Mouse (Mus musculus) cerebellum, adult 11 months (tissue): ENCODE results near the gene Tubgcp5.

Experiments
- DNase-seq: peaks from one replicate; pipeline ENCODE4 v3.0.0; 2022

The Tubgcp5 gene

GRCm38 (mm10) chr7:55855597-55855996, 61.6 kb downstream of the Tubgcp5 start:
- DNase-seq: no peak

- DNase-seq: no peak
Measured at GRCm38 (mm10) chr7:55856741-55857140, 62.8 kb downstream of the Tubgcp5 start.

GRCm38 (mm10) chr7:55857729-55858128, 63.8 kb downstream of the Tubgcp5 start:
- DNase-seq: no peak

- DNase-seq: no peak
Measured at GRCm38 (mm10) chr7:55858836-55859517, 65.0 kb downstream of the Tubgcp5 start.

GRCm38 (mm10) chr7:55859518-55859872, 65.5 kb downstream of the Tubgcp5 start:
- no peak for DNase-seq

- DNase-seq: no peak
Measured at GRCm38 (mm10) chr7:55859956-55860355, 66.0 kb downstream of the Tubgcp5 start.

- no peak for DNase-seq
Measured at GRCm38 (mm10) chr7:55861175-55861574, 67.2 kb downstream of the Tubgcp5 start.

- no peak for DNase-seq
Measured at GRCm38 (mm10) chr7:55865044-55865443, 71.1 kb downstream of the Tubgcp5 start.

GRCm38 (mm10) chr7:55865750-55866416, 71.9 kb downstream of the Tubgcp5 start:
- DNase-seq: no peak

GRCm38 (mm10) chr7:55868247-55868646, 74.3 kb downstream of the Tubgcp5 start:
- DNase-seq: no peak

GRCm38 (mm10) chr7:55869220-55869619, 75.3 kb downstream of the Tubgcp5 start:
- DNase-seq: no peak

- no peak for DNase-seq
Measured at GRCm38 (mm10) chr7:55870340-55871020, 76.5 kb downstream of the Tubgcp5 start.

GRCm38 (mm10) chr7:55871476-55871875, 77.5 kb downstream of the Tubgcp5 start:
- no peak for DNase-seq

- DNase-seq: no peak
Measured at GRCm38 (mm10) chr7:55874703-55875102, 80.7 kb downstream of the Tubgcp5 start.

GRCm38 (mm10) chr7:55877721-55878120, 83.8 kb downstream of the Tubgcp5 start:
- DNase-seq: no peak

GRCm38 (mm10) chr7:55880882-55881281, 86.9 kb downstream of the Tubgcp5 start:
- DNase-seq: no peak
